ENCODE assay signal across 8 mouse cellular contexts in the genomic region with DNA sequence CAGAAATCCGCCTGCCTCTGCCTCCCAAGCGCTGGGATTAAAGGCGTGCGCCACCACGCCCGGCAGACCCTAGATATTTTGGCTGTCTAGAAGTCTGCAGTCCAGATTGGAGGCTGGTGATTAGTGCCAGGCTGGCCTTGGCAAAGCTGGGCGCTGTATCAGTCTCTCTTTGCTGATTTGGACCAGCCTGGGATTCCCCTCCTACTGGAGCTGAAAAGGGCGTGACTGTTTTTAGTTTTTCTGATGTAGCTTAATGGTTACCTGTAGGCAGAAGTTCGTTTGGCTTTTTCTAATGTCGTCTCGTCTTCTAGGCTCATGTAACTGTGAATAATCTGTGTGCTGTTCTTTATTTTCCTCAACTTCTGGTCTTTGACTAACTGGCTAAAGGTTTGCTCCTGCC. TPM values are rescaled to one million over a fixed set of nuclear protein-coding genes. Genes with fewer than 3 reads are reported as not detected.
DNase-seq lines count a peak whose midpoint lies in the region; ATAC-seq and TF ChIP-seq lines count a peak whose summit lies in the region.

No protein-coding gene starts in this region.

- TF ChIP-seq CTCF in lung, postnatal 0 days (IDR thresholded peaks at IDR 0.05): no peak

- H3K27me3 ChIP-seq in lung, postnatal 0 days (replicated peaks; ENCODE audit: insufficient read depth, low read length): no peaks in the 10 kb centered on the region
- H3K27me3 ChIP-seq in limb, embryonic 14.5 days (ENCODE audit: control insufficient read depth, insufficient read depth, low read length): no peaks in the 10 kb centered on the region
- no peaks in the 10 kb centered on the region for H3K27me3 ChIP-seq in stomach, embryonic 15.5 days (replicated peaks)

- TF ChIP-seq EP300 in lung, postnatal 0 days (IDR thresholded peaks at IDR 0.05): no peak

- H3K27ac ChIP-seq in lung, postnatal 0 days (ENCODE audit: low read length): no peak overlapping the region
- H3K27ac ChIP-seq in limb, embryonic 14.5 days (replicated peaks; ENCODE audit: low read depth, low read length): no peak overlapping the region
- no peak overlapping the region for H3K27ac ChIP-seq in stomach, embryonic 15.5 days

- H3K9me3 ChIP-seq in lung, postnatal 0 days (ENCODE audit: low read length): no peaks in the 10 kb centered on the region
- no peaks in the 10 kb centered on the region for H3K9me3 ChIP-seq in limb, embryonic 14.5 days (ENCODE audit: control insufficient read depth, low read length)
- no peaks in the 10 kb centered on the region for H3K9me3 ChIP-seq in stomach, embryonic 15.5 days

- H3K4me1 ChIP-seq in lung, postnatal 0 days (ENCODE audit: insufficient read depth, low read depth, low read length): peaks cover 7% of the 10 kb centered on the region; the same call in 1 of the 2 replicates
- peaks cover 4% of the 10 kb centered on the region; the same call in 1 of the 2 replicates for H3K4me1 ChIP-seq in limb, embryonic 14.5 days (ENCODE audit: control insufficient read depth, insufficient read depth, low read length)
- peaks cover 12% of the 10 kb centered on the region for H3K4me1 ChIP-seq in stomach, embryonic 15.5 days

- WGBS in lung, postnatal 0 days: 46% methylated on average over 11 of the region's 11 CpGs
- WGBS in limb, embryonic 14.5 days: 63% methylated on average over 11 of the region's 11 CpGs
- 53% methylated on average over 11 of the region's 11 CpGs for WGBS in stomach, embryonic 15.5 days

- no peaks in the 10 kb centered on the region for H3K36me3 ChIP-seq in lung, postnatal 0 days (ENCODE audit: insufficient read depth, low read length)
- H3K36me3 ChIP-seq in limb, embryonic 14.5 days (ENCODE audit: control insufficient read depth, insufficient read depth, low read length): peaks cover 14% of the 10 kb centered on the region
- no peaks in the 10 kb centered on the region for H3K36me3 ChIP-seq in stomach, embryonic 15.5 days

- no peak for ATAC-seq in lung, postnatal 0 days
- no peak for ATAC-seq in limb, embryonic 14.5 days (ENCODE audit: low FRiP score, low read depth)
- ATAC-seq in stomach, embryonic 15.5 days (ENCODE audit: insufficient read depth, low FRiP score, low read depth): no peak
- no peak for ATAC-seq in frontal cortex, adult (ENCODE audit: low TSS enrichment)

- H3K4me3 ChIP-seq in lung, postnatal 0 days (ENCODE audit: low read depth, low read length): no peak overlapping the region
- H3K4me3 ChIP-seq in limb, embryonic 14.5 days (replicated peaks; ENCODE audit: low read length): peak overlapping the region; percentile 80
- H3K4me3 ChIP-seq in stomach, embryonic 15.5 days (replicated peaks): peak overlapping the region; percentile 82

- no peak for TF ChIP-seq POLR2A in limb, embryonic 14.5 days (IDR thresholded peaks at IDR 0.05; ENCODE audit: borderline replicate concordance, extremely low read depth, insufficient read depth, insufficient read length)

- no peak overlapping the region for H3K9ac ChIP-seq in lung, postnatal 0 days (replicated peaks; ENCODE audit: low read depth)
- peak overlapping the region; percentile 92 for H3K9ac ChIP-seq in limb, embryonic 14.5 days (ENCODE audit: low read depth, low read length, severe bottlenecking)
- H3K9ac ChIP-seq in stomach, embryonic 15.5 days: no peak overlapping the region

- H3K4me2 ChIP-seq in lung, postnatal 0 days (replicated peaks; ENCODE audit: low read depth, low read length): peak overlapping the region; percentile 78; the same call in 1 of the 2 replicates
- H3K4me2 ChIP-seq in limb, embryonic 14.5 days (replicated peaks; ENCODE audit: low read depth, low read length, severe bottlenecking): peak overlapping the region; percentile 91
- H3K4me2 ChIP-seq in stomach, embryonic 15.5 days: peak overlapping the region; percentile 67

- DNase-seq in cerebellum, adult 11-12 months: peak; percentile 44
- no peak for DNase-seq in cerebellum, adult 11 months
- DNase-seq in lung, postnatal 0 days (ENCODE audit: low spot score): no peak
- DNase-seq in lung, postnatal 25 days (ENCODE audit: low spot score): no peak
- no peak for DNase-seq in limb, embryonic 14.5 days (ENCODE audit: low spot score)
- DNase-seq in kidney, postnatal 4 days: no peak

RNA-seq across cellular contexts. Expression of a gene that starts 1.4 kb away (rescaled TPM):
- polyA plus RNA-seq in lung, postnatal 0 days (2015; fragmentation: Nextera tagmentation; extraction: Ambion mirVana): 53.4 and 58.5 TPM in 2 replicates
- 180 and 195 TPM in 2 replicates for polyA plus RNA-seq in limb, embryonic 14.5 days (2012; rRNA removed)
- 174 and 201 TPM in 2 replicates for polyA plus RNA-seq in limb, embryonic 14.5 days (2014; fragmentation: Nextera tagmentation; extraction: Ambion mirVana)
- polyA plus RNA-seq in stomach, embryonic 15.5 days (2015; fragmentation: Nextera tagmentation; extraction: Ambion mirVana): 150 and 154 TPM in 2 replicates

RNA-seq across cellular contexts. Expression of a gene that starts 42.6 kb away (rescaled TPM):
- 17.4 and 20.6 TPM in 2 replicates for polyA plus RNA-seq in lung, postnatal 0 days (2015; fragmentation: Nextera tagmentation; extraction: Ambion mirVana)
- 77.9 and 80.8 TPM in 2 replicates for polyA plus RNA-seq in limb, embryonic 14.5 days (2012; rRNA removed)
- polyA plus RNA-seq in limb, embryonic 14.5 days (2014; fragmentation: Nextera tagmentation; extraction: Ambion mirVana): 45.3 and 50.9 TPM in 2 replicates
- polyA plus RNA-seq in stomach, embryonic 15.5 days (2015; fragmentation: Nextera tagmentation; extraction: Ambion mirVana): 55.9 and 57.6 TPM in 2 replicates

RNA-seq across cellular contexts. Expression of a gene that starts 48.6 kb away (rescaled TPM):
- 155 and 165 TPM in 2 replicates for polyA plus RNA-seq in lung, postnatal 0 days (2015; fragmentation: Nextera tagmentation; extraction: Ambion mirVana)
- 127 and 159 TPM in 2 replicates for polyA plus RNA-seq in limb, embryonic 14.5 days (2012; rRNA removed)
- polyA plus RNA-seq in limb, embryonic 14.5 days (2014; fragmentation: Nextera tagmentation; extraction: Ambion mirVana): 121 and 129 TPM in 2 replicates
- polyA plus RNA-seq in stomach, embryonic 15.5 days (2015; fragmentation: Nextera tagmentation; extraction: Ambion mirVana): 89.1 and 95.7 TPM in 2 replicates

RNA-seq across cellular contexts. Expression of a gene that starts 55.6 kb away (rescaled TPM):
- 79.8 and 81.1 TPM in 2 replicates for polyA plus RNA-seq in lung, postnatal 0 days (2015; fragmentation: Nextera tagmentation; extraction: Ambion mirVana)
- polyA plus RNA-seq in limb, embryonic 14.5 days (2012; rRNA removed): 62.6 and 74.5 TPM in 2 replicates
- polyA plus RNA-seq in limb, embryonic 14.5 days (2014; fragmentation: Nextera tagmentation; extraction: Ambion mirVana): 68.3 and 72.6 TPM in 2 replicates
- polyA plus RNA-seq in stomach, embryonic 15.5 days (2015; fragmentation: Nextera tagmentation; extraction: Ambion mirVana): 71.3 and 75.7 TPM in 2 replicates

RNA-seq across cellular contexts. Expression of a gene that starts 56.9 kb away (rescaled TPM):
- 35.9 and 36.4 TPM in 2 replicates for polyA plus RNA-seq in lung, postnatal 0 days (2015; fragmentation: Nextera tagmentation; extraction: Ambion mirVana)
- 12.8 and 16.3 TPM in 2 replicates for polyA plus RNA-seq in limb, embryonic 14.5 days (2012; rRNA removed)
- 23.0 and 29.3 TPM in 2 replicates for polyA plus RNA-seq in limb, embryonic 14.5 days (2014; fragmentation: Nextera tagmentation; extraction: Ambion mirVana)
- polyA plus RNA-seq in stomach, embryonic 15.5 days (2015; fragmentation: Nextera tagmentation; extraction: Ambion mirVana): 67.7 and 74.2 TPM in 2 replicates
